Mouse (Mus musculus) liver, embryonic 15.5 days (tissue): ENCODE measurements around the gene Stab2. TPM values are rescaled to one million over a fixed set of nuclear protein-coding genes. Genes with fewer than 3 reads are reported as not detected.

Source experiments
- ATAC-seq: fragments of 200-750 bp; cut with Nextera tagmentation; 2 replicates; pipeline ENCODE4 v1.8.0; 2017; ENCODE audit warnings: moderate number of reproducible peaks, mild to moderate bottlenecking, moderate library complexity; ENCODE audit not compliant: insufficient read depth
- H3K27ac ChIP-seq: fragments of 300-500 bp; sonication (generic); replicated peaks from 2 replicates; pipeline ENCODE4 v1.5.1; 2015; ENCODE audit warnings: mild to moderate bottlenecking, inconsistent platforms
- H3K27me3 ChIP-seq: fragments of 300-500 bp; sonication (generic); 2 replicates; pipeline ENCODE4 v1.6.1; 2015; ENCODE audit warnings: mild to moderate bottlenecking, inconsistent platforms
- H3K36me3 ChIP-seq: fragments of 300-500 bp; sonication (generic); replicated peaks from 2 replicates; pipeline ENCODE4 v1.6.1; 2015; ENCODE audit warnings: moderate library complexity, mild to moderate bottlenecking, inconsistent platforms
- H3K4me1 ChIP-seq: fragments of 300-500 bp; sonication (generic); replicated peaks from 2 replicates; pipeline ENCODE4 v1.6.1; 2015; ENCODE audit warnings: inconsistent platforms
- H3K4me2 ChIP-seq: fragments of 300-500 bp; sonication (generic); 2 replicates; pipeline ENCODE4 v1.6.1; 2015; ENCODE audit warnings: moderate library complexity, mild to moderate bottlenecking, inconsistent platforms
- H3K4me3 ChIP-seq: fragments of 300-500 bp; sonication (generic); replicated peaks from 2 replicates; pipeline ENCODE4 v1.5.1; 2015; ENCODE audit warnings: mild to moderate bottlenecking, inconsistent platforms
- H3K9ac ChIP-seq: fragments of 300-500 bp; sonication (generic); 2 replicates; pipeline ENCODE4 v1.6.1; 2015; ENCODE audit warnings: moderate library complexity, mild to moderate bottlenecking, inconsistent platforms
- H3K9me3 ChIP-seq: fragments of 300-500 bp; sonication (generic); replicated peaks from 2 replicates; pipeline ENCODE4 v1.6.1; 2016; ENCODE audit warnings: inconsistent platforms
- whole genome bisulfite sequencing: fragments of 180-500 bp; shearing (Covaris S2); methylation state at CpG from one replicate; pipeline ENCODE4 v1.1.7; 2015; ENCODE audit warnings: mixed read lengths; ENCODE audit not compliant: insufficient replicate concordance; 5-methylcytosine and 5-hydroxymethylcytosine counted together
- polyA plus RNA-seq: library from polyadenylated mRNA; unstranded; fragments of >200 nt; fragmentation: Nextera tagmentation; extraction: Ambion mirVana; gene quantifications from 2 replicates; pipeline ENCODE4 v1.2.1, GENCODE M21; 2015

The Stab2 gene
- polyA plus RNA-seq, 1 experiment from 2014 or later: 19.5 TPM

- Histone ChIP-seq H3K27ac (no peak overlapping the region), H3K9me3 (no peaks in the 10 kb centered on the region), H3K36me3 (no peaks in the 10 kb centered on the region), H3K4me2 (no peak overlapping the region), H3K27me3 (no peaks in the 10 kb centered on the region), H3K4me1 (no peaks in the 10 kb centered on the region), H3K4me3 (no peak overlapping the region), H3K9ac (no peak overlapping the region)
- no peak for ATAC-seq
- 78% methylated on average over 5 of the region's 5 CpGs for WGBS
These were observed 211.6 kb downstream of the Stab2 start for GRCm38 (mm10) chr10:86796073-86796741.

DNA sequence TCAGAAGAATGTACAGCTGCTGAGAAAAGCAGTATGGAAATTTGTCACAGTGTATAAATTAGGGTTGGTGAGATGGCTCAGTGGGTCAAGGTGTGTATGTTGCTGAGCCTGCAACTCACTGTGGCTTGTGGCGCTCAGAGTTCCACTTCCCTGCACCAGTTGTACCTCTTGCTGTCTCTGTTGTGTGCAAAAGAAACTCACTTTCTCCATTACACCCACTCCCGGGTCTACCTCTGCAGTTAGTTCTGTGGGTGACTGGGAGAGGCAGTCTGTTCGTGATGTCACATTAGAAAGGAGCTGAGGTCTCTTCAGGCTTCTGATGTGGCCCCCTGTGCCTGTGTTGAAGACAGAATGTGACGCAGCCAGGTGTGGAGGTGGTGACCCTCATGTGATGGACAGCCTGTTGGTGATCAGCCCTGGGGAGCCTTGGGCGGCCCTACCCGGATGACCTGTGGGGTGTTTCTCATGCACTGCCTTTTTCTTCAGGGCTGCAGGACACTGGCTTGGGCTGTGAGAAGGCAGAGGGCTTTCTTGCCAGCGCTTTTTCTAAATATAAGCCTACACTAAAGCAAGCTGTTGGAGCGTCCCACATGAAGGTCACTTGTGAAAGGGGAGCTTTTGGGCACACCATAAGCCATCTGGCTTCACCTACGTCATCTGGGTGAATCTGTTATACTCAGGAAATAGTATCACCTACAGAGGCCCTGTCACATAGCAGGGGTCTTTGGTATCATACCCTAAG, 212.9 kb downstream of the Stab2 start:
- Histone ChIP-seq H3K4me1 (no peaks in the 10 kb centered on the region), H3K4me2 (no peak overlapping the region), H3K9me3 (no peaks in the 10 kb centered on the region), H3K9ac (no peak overlapping the region), H3K27me3 (no peaks in the 10 kb centered on the region), H3K36me3 (no peaks in the 10 kb centered on the region), H3K27ac (no peak overlapping the region), H3K4me3 (no peak overlapping the region)
- 79% methylated on average over 9 of the region's 9 CpGs for WGBS
- no peak for ATAC-seq

DNA sequence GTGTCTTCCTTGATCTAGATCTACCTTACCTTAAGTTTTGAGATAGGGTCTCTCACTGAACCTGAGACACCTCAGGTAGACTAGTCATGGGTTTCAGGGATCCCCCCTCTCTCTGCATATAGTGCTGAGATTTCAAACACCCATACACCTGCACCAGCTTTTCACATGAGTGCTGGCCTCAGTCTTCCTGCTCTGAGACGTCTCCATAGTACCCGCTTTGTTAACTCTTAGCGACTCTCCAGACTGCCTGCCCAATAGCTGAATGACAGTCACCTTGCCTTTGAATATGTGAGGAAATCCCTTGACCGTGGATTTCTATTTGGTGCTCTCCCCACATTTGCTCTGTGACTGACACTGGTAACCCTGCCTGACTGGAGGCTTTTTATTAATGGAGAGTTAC, 213.6 kb downstream of the Stab2 start:
- Histone ChIP-seq H3K36me3 (no peaks in the 10 kb centered on the region), H3K4me1 (no peaks in the 10 kb centered on the region), H3K27me3 (no peaks in the 10 kb centered on the region), H3K4me2 (no peak overlapping the region), H3K27ac (no peak overlapping the region), H3K9ac (no peak overlapping the region), H3K9me3 (no peaks in the 10 kb centered on the region), H3K4me3 (no peak overlapping the region)
- WGBS: 77% methylated on average over 4 of the region's 4 CpGs
- ATAC-seq: no peak

DNA sequence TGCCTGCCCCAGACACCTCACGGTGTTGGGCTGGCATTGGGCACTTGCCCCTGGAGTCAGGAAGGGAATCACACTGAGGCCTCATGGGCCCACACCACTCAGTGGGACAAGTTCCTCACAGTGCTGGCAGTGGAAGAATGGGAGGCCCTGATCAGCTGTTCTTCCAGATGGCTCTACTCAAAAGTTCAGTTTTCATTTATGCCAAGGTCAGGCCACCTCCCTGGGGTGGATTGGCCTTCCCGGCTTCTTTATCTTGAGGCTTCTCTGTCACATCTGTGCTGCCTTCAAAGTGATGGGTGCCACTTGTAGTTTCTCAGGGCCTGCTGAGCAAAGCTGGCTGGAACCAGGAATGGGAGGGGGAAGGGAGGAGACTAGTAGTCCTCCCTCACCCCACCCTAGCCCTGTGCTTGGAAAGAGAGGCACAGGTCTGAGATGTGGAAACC, 214.3 kb downstream of the Stab2 start:
- 48% methylated on average over 2 of the region's 2 CpGs for WGBS
- Histone ChIP-seq H3K4me3 (no peak overlapping the region), H3K9me3 (no peaks in the 10 kb centered on the region), H3K36me3 (no peaks in the 10 kb centered on the region), H3K9ac (no peak overlapping the region), H3K4me2 (no peak overlapping the region), H3K4me1 (no peaks in the 10 kb centered on the region), H3K27me3 (no peaks in the 10 kb centered on the region), H3K27ac (no peak overlapping the region)
- no peak for ATAC-seq

GRCm38 (mm10) chr10:86791507-86792184, 216.2 kb downstream of the Stab2 start:
- Histone ChIP-seq H3K4me1 (no peaks in the 10 kb centered on the region), H3K9me3 (no peaks in the 10 kb centered on the region), H3K4me3 (no peak overlapping the region), H3K36me3 (no peaks in the 10 kb centered on the region), H3K27ac (no peak overlapping the region), H3K27me3 (no peaks in the 10 kb centered on the region), H3K4me2 (no peak overlapping the region), H3K9ac (no peak overlapping the region)
- WGBS: 69% methylated on average over 7 of the region's 7 CpGs
- ATAC-seq: no peak

Other genes starting within 250 kb of the Stab2 start
- not detected in 2 replicates for gene Gm49358, start 244.1 kb downstream of the Stab2 start, polyA plus RNA-seq
- gene Nt5dc3, start 229.0 kb downstream of the Stab2 start, polyA plus RNA-seq: 0.25 and 0.33 TPM in 2 replicates
- gene 1700113H08Rik, start 50.0 kb upstream of the Stab2 start, polyA plus RNA-seq: not detected in 2 replicates